Mouse (Mus musculus) G1E (cell line): ENCODE results near the gene Tmem258.

Experiments
- CTCF ChIP-seq: IDR thresholded peaks from 2 replicates; pipeline ENCODE4 v1.5.1; 2012; ENCODE audit warnings: low read depth, low read length, inconsistent platforms, mixed read lengths
- GATA1 ChIP-seq: IDR thresholded peaks from 2 replicates; pipeline ENCODE4 v1.6.1; 2012; ENCODE audit warnings: borderline replicate concordance, low read length, inconsistent platforms, mixed read lengths
- POLR2AphosphoS5 ChIP-seq: IDR thresholded peaks from 2 replicates; pipeline ENCODE4 v1.6.1; 2012; ENCODE audit warnings: low read depth, low read length, inconsistent platforms; ENCODE audit not compliant: insufficient replicate concordance

DNA sequence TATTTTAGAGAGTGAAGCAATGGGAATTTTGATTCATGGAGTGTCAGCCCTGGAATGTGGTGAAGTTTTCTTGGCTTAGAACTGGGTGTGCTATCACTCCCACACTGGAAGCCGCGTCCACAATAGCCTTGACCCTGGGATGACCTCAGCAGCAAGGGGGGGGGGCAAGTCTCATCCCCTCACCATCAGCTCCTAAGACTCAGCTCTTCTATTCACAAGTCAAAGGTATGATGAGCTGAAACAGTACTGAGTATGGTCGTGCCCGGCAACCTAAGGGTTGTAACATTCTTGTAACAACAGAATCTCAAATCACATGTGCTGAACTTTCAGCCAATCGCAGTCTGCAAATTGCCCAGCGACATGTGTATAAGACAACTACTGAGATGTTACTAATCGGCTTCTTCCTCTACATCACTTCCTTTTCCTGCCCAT, 26.9 kb upstream of the Tmem258 start:
- TF ChIP-seq CTCF = no peak
- TF ChIP-seq GATA1 = no peak
- no peak for TF ChIP-seq POLR2AphosphoS5
